10 mouse cellular contexts compared by ENCODE assay signal in the genomic region with DNA sequence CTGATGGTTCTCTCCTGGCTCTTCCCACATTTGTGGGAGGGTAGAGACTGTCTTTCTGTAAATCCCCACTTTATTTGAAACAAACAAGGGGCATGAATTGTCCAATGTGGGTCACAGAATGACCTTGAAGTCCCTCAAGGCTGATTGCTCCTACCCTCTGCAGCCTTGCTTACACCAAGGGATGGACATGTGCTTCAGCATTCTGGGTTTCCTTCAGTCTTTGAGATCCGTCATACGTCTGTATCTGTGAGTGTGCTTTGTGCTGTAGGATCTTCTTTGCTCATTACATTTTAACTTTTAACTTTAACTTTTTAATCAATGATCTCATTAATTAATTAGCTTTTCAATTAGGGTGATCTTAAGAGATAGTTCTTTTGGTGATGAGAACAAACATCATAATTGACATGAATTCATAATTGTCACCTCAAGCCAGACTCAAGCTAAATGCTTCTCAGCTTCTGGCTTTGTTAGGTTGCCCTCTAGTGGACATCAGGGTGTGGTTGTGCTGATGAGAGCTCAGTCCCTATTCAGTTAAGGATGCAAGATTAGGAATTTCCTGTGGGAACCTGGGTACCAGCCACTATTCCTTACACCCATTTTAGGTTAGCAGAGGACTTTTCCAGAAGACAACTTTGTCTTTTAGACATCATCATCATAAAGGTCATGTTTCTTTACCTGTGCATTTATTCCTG. TPM values are rescaled to one million over a fixed set of nuclear protein-coding genes. Genes with fewer than 3 reads are reported as not detected.
DNase-seq lines count a peak whose midpoint lies in the region; ATAC-seq and TF ChIP-seq lines count a peak whose summit lies in the region.
"Had no signal": no experiment of that assay in that cellular context is flagged by ENCODE, and none has a peak within 500 bp of the region (broad histone marks: within the 10 kb centered on the region; RNA-seq: fewer than 3 reads in every experiment).

No protein-coding gene starts in this region.

- no peak overlapping the region for H3K9ac ChIP-seq in embryonic facial prominence, embryonic 14.5 days (ENCODE audit: low read depth, low read length)
- no peak overlapping the region for H3K9ac ChIP-seq in hindbrain, postnatal 0 days (replicated peaks; ENCODE audit: low read length)
- no peak overlapping the region for H3K9ac ChIP-seq in lung, embryonic 14.5 days
- H3K9ac ChIP-seq: embryonic facial prominence, embryonic 15.5 days; liver, embryonic 15.5 days had no signal

- no peak for TF ChIP-seq POLR2A in brain, embryonic 14.5 days (IDR thresholded peaks at IDR 0.05; ENCODE audit: borderline replicate concordance, extremely low read depth, insufficient read depth, insufficient read length, poor library complexity, severe bottlenecking)
- no peak for TF ChIP-seq POLR2A in thymus, adult 2 months (IDR thresholded peaks at IDR 0.05; ENCODE audit: control insufficient read depth, extremely low read depth, insufficient read depth, low read length, poor library complexity)

- H3K27ac ChIP-seq in embryonic facial prominence, embryonic 14.5 days (replicated peaks; ENCODE audit: low read depth, low read length): no peak overlapping the region
- H3K27ac ChIP-seq in hindbrain, postnatal 0 days: no peak overlapping the region
- H3K27ac ChIP-seq in lung, embryonic 14.5 days (ENCODE audit: low read depth): no peak overlapping the region
- H3K27ac ChIP-seq in thymus, adult 2 months (ENCODE audit: control insufficient read depth, insufficient read depth, low read length): no peak overlapping the region
- H3K27ac ChIP-seq: embryonic facial prominence, embryonic 15.5 days; liver, embryonic 15.5 days had no signal

- peak; percentile 81; the same call in 1 of the 2 replicates for TF ChIP-seq CTCF in brain, embryonic 14.5 days (IDR thresholded peaks at IDR 0.05; ENCODE audit: borderline replicate concordance, extremely low read depth, insufficient read depth, insufficient read length)
- peak; percentile 93 for TF ChIP-seq CTCF in hindbrain, postnatal 0 days (IDR thresholded peaks at IDR 0.05; ENCODE audit: low read depth)
- TF ChIP-seq CTCF in lung, embryonic 14.5 days (IDR thresholded peaks at IDR 0.05; ENCODE audit: low read depth): peak; percentile 88
- no peak for TF ChIP-seq CTCF in thymus, adult 2 months (IDR thresholded peaks at IDR 0.05; ENCODE audit: borderline replicate concordance, control insufficient read depth, extremely low read depth, insufficient read depth, low read length, poor library complexity)

- peak; percentile 72 for DNase-seq in right cerebral cortex, adult 18-20 months
- DNase-seq in right cerebral cortex, postnatal 25 days: no peak
- DNase-seq in brain, embryonic 14.5 days (ENCODE audit: low read depth): peak; percentile 89
- DNase-seq in embryonic facial prominence, embryonic 14.5 days (ENCODE audit: low spot score): peak; percentile 68
- DNase-seq in hindbrain, postnatal 0 days (ENCODE audit: low spot score): peak; percentile 87
- DNase-seq in lung, embryonic 14.5 days: peak; percentile 81
- peak; percentile 58 for DNase-seq in right cerebral cortex, postnatal 14 days
- no peak for DNase-seq in thymus, adult 2 months

- H3K4me2 ChIP-seq in embryonic facial prominence, embryonic 14.5 days (ENCODE audit: low read depth, low read length): no peak overlapping the region
- H3K4me2 ChIP-seq in hindbrain, postnatal 0 days (ENCODE audit: low read depth, low read length): no peak overlapping the region
- H3K4me2 ChIP-seq in lung, embryonic 14.5 days: no peak overlapping the region
- H3K4me2 ChIP-seq: embryonic facial prominence, embryonic 15.5 days; liver, embryonic 15.5 days had no signal

- H3K4me1 ChIP-seq in embryonic facial prominence, embryonic 14.5 days (ENCODE audit: control insufficient read depth, insufficient read depth, low read length): no peaks in the 10 kb centered on the region
- H3K4me1 ChIP-seq in hindbrain, postnatal 0 days (ENCODE audit: insufficient read depth, low read length): no peaks in the 10 kb centered on the region
- H3K4me1 ChIP-seq in lung, embryonic 14.5 days (ENCODE audit: insufficient read depth): no peaks in the 10 kb centered on the region
- no peaks in the 10 kb centered on the region for H3K4me1 ChIP-seq in thymus, adult 2 months (replicated peaks; ENCODE audit: control insufficient read depth, insufficient read depth, low read length)
- H3K4me1 ChIP-seq: embryonic facial prominence, embryonic 15.5 days; liver, embryonic 15.5 days had no signal

- no peaks in the 10 kb centered on the region for H3K9me3 ChIP-seq in embryonic facial prominence, embryonic 14.5 days (ENCODE audit: control insufficient read depth, low read length)
- no peaks in the 10 kb centered on the region for H3K9me3 ChIP-seq in hindbrain, postnatal 0 days (ENCODE audit: low read length)
- H3K9me3 ChIP-seq in lung, embryonic 14.5 days (ENCODE audit: low read depth, low read length): no peaks in the 10 kb centered on the region
- H3K9me3 ChIP-seq: embryonic facial prominence, embryonic 15.5 days; liver, embryonic 15.5 days had no signal

- H3K36me3 ChIP-seq in embryonic facial prominence, embryonic 14.5 days (ENCODE audit: control insufficient read depth, insufficient read depth, low read length): no peaks in the 10 kb centered on the region
- H3K36me3 ChIP-seq in hindbrain, postnatal 0 days (ENCODE audit: insufficient read depth, low read length): no peaks in the 10 kb centered on the region
- H3K36me3 ChIP-seq in lung, embryonic 14.5 days (ENCODE audit: insufficient read depth): no peaks in the 10 kb centered on the region
- H3K36me3 ChIP-seq in thymus, adult 2 months (ENCODE audit: control insufficient read depth, insufficient read depth, low read length): no peaks in the 10 kb centered on the region
- H3K36me3 ChIP-seq: embryonic facial prominence, embryonic 15.5 days; liver, embryonic 15.5 days had no signal

- H3K27me3 ChIP-seq in embryonic facial prominence, embryonic 14.5 days (replicated peaks; ENCODE audit: control insufficient read depth, insufficient read depth, low read length): no peaks in the 10 kb centered on the region
- H3K27me3 ChIP-seq in hindbrain, postnatal 0 days (ENCODE audit: insufficient read depth, low read length): no peaks in the 10 kb centered on the region
- H3K27me3 ChIP-seq in lung, embryonic 14.5 days (ENCODE audit: insufficient read depth, low read length): no peaks in the 10 kb centered on the region
- H3K27me3 ChIP-seq in thymus, adult 2 months (ENCODE audit: control insufficient read depth, insufficient read depth, low read length): no peaks in the 10 kb centered on the region
- H3K27me3 ChIP-seq: embryonic facial prominence, embryonic 15.5 days; liver, embryonic 15.5 days had no signal

- ATAC-seq in embryonic facial prominence, embryonic 14.5 days (ENCODE audit: low read depth): no peak; the same call in 1 of the 2 replicates
- peak; percentile 75 for ATAC-seq in hindbrain, postnatal 0 days
- ATAC-seq in lung, embryonic 14.5 days (ENCODE audit: insufficient read depth): no peak

- WGBS in embryonic facial prominence, embryonic 14.5 days: 93% methylated on average over 2 of the region's 2 CpGs
- WGBS in hindbrain, postnatal 0 days: 81% methylated on average over 2 of the region's 2 CpGs
- 92% methylated on average over 2 of the region's 2 CpGs for WGBS in lung, embryonic 14.5 days
- WGBS in thymus, adult 2 months: 99% methylated on average over 2 of the region's 2 CpGs

- no peak overlapping the region for H3K4me3 ChIP-seq in embryonic facial prominence, embryonic 14.5 days (ENCODE audit: low read depth, low read length)
- no peak overlapping the region for H3K4me3 ChIP-seq in hindbrain, postnatal 0 days (ENCODE audit: low read length)
- H3K4me3 ChIP-seq in lung, embryonic 14.5 days (ENCODE audit: low read depth, low read length): no peak overlapping the region
- no peak overlapping the region for H3K4me3 ChIP-seq in thymus, adult 2 months (ENCODE audit: control insufficient read depth, insufficient read depth, low read length)
- H3K4me3 ChIP-seq: embryonic facial prominence, embryonic 15.5 days; liver, embryonic 15.5 days had no signal

RNA-seq across cellular contexts. Expression of a gene that starts 53.2 kb away (rescaled TPM):
- polyA plus RNA-seq in brain, embryonic 14.5 days (2012; rRNA removed): 44.6 and 69.0 TPM in 2 replicates
- polyA plus RNA-seq in embryonic facial prominence, embryonic 14.5 days (2014; fragmentation: Nextera tagmentation; extraction: Ambion mirVana): 5.1 and 5.2 TPM in 2 replicates
- 236 and 269 TPM in 2 replicates for total RNA-seq in hindbrain, postnatal 0 days (2014; rRNA removed)
- polyA plus RNA-seq in hindbrain, postnatal 0 days (2015; fragmentation: Nextera tagmentation; extraction: Ambion mirVana): 67.1 and 72.2 TPM in 2 replicates
- polyA plus RNA-seq in lung, embryonic 14.5 days (2014; fragmentation: Nextera tagmentation; extraction: Ambion mirVana): 0.60 and 0.61 TPM in 2 replicates
- polyA plus RNA-seq in thymus, adult 2 months (2012; rRNA removed): 1.1 and 1.8 TPM in 2 replicates

Comparison
In these comparisons a context has a peak if more than half of its experiments do, and no peak if none do; other contexts are left out.
1. DNase-seq: peak in right cerebral cortex, adult 18-20 months (single experiment), brain, embryonic 14.5 days (single experiment), embryonic facial prominence, embryonic 14.5 days (single experiment), hindbrain, postnatal 0 days (single experiment), lung, embryonic 14.5 days (single experiment) and right cerebral cortex, postnatal 14 days (single experiment); none in right cerebral cortex, postnatal 25 days (single experiment) and thymus, adult 2 months (single experiment).